Mouse (Mus musculus) G1E (cell line): ENCODE results near the gene Socs5.

Experiments
- CTCF ChIP-seq: IDR thresholded peaks from 2 replicates; pipeline ENCODE4 v1.5.1; 2012; ENCODE audit warnings: low read depth, low read length, inconsistent platforms, mixed read lengths
- GATA1 ChIP-seq: IDR thresholded peaks from 2 replicates; pipeline ENCODE4 v1.6.1; 2012; ENCODE audit warnings: borderline replicate concordance, low read length, inconsistent platforms, mixed read lengths
- GATA2 ChIP-seq: IDR thresholded peaks from 2 replicates; pipeline ENCODE4 v1.6.1; 2012; ENCODE audit warnings: low read depth, low read length, inconsistent platforms, borderline replicate concordance

DNA sequence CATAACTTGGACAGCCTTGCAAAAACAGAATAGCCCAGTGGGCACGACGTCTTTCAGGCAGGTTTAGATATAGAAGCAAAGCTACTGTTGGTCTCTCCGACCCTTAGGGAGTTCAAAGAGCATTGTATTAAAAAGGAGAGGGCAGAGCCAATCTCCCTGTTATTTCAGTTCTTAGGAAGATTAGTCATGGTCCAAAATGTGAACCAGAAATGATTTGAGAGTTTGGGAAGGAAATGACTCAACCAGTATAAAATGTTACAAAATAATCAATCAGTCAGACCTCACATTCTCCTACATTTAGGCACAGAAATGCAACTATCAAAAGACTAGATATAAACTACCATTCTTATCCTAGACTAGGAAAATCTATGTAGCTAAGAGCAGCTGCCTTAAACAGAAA lies 64.6 kb downstream of the Socs5 start:
- TF ChIP-seq CTCF (no peak), GATA1 (no peak), GATA2 (no peak)
